Mouse (Mus musculus) kidney, postnatal 4 days (tissue): ENCODE measurements at regions not wholly inside any gene's neighbourhood (a gene's known extent, or its start where the extent isn't known, plus 50 kb on each side); places are given as distances from the start of the nearest gene placed in this dataset.

Source experiments
- DNase-seq, 2 experiments: peaks; one replicate each; pipeline ENCODE4 v3.0.0; 2021; ENCODE audit warnings: mixed read lengths in 2 of 2

DNA sequence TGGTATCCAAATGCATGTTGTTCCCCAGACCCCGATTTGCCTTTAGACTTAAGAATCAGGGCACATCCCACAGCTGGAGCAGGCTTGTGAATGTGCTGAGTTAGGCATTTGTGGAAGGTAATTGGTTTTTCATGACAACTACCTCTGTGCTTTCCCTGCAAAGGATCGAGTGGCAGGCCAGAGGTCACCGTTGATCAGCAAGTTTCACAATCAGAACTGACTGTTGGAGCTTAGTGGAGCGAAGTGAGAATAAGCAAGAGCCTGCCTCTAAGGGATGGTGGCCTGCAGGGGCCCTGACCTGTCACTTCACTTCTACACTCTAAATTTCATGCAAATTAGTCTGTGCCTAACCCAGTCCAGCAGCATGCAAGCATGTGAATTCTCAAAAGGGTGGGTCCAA is 270.7 kb downstream of the Ins1 start:
- peak; percentile 5 to 11 for DNase-seq

GRCm38 (mm10) chr19:52525509-52525908 is 261.4 kb downstream of the Ins1 start:
- DNase-seq: no peak

DNA sequence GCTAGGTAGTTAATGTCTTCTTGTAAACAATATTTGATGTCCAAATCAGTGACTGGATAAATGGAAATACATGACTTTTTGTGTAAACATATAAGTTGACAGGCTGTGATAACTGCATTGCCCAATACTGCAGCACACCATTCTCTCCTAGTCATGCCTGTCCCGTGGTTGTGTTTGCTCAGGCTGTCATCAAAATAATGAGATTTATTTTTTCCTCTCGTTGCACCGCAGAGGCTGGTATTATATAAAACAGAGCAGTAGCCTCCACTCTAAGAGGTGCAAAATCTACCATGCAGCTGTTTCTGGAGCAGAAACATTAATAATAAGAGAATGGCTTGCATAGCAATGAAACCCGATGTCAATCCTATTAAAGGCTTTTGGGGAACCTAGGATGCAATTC is 239.2 kb downstream of the Ins1 start:
- no peak for DNase-seq
